Mouse (Mus musculus) hematopoietic stem cell, adult 5-6 weeks (primary cell): Measurements from ENCODE around the gene Zfp428. TPM values are rescaled to one million over a fixed set of nuclear protein-coding genes. Genes with fewer than 3 reads are reported as not detected.
"Not testable (repeated sequence)": the region's sequence is repeated elsewhere in the genome, so short reads cannot be mapped to it uniquely, and the experiment has no call there.

Source experiments
- ATAC-seq, 2 experiments: fragments of 125-278 bp in 1 of 2; replicated peaks in 1 of 2; 2 replicates each; pipeline ENCODE4 v1.8.0; 2016 to 2017; ENCODE audit warnings: inconsistent platforms in 2 of 2, mild to moderate bottlenecking in 2 of 2, moderate number of reproducible peaks in 2 of 2, low read depth in 1 of 2, moderate TSS enrichment in 1 of 2; ENCODE audit not compliant: low FRiP score in 2 of 2, poor library complexity in 2 of 2, severe bottlenecking in 2 of 2, insufficient read depth in 1 of 2, low TSS enrichment in 1 of 2
- total RNA-seq: library from RNA; stranded (forward); fragments of 172-1452, 232-1000 nt; gene quantifications from 2 replicates; pipeline ENCODE4 v1.2.3, GENCODE M21; 2017

Gene Zfp428
- total RNA-seq, 1 experiment from 2014 or later, result 1.1 TPM

GRCm38 (mm10) chr7:24478911-24479310, 27.9 kb upstream of the Zfp428 start:
- no peak for ATAC-seq

GRCm38 (mm10) chr7:24479685-24480084, 27.1 kb upstream of the Zfp428 start:
- no peak for ATAC-seq

GRCm38 (mm10) chr7:24480121-24480941, 26.5 kb upstream of the Zfp428 start:
- ATAC-seq, result peak in 1 of 2 experiments; percentile 25; a peak in 1 of 4 replicates

GRCm38 (mm10) chr7:24480986-24481473, 25.8 kb upstream of the Zfp428 start:
- ATAC-seq, result peak in 1 of 2 experiments; percentile 9; a peak in 1 of 4 replicates

- ATAC-seq, result peak; percentile 67 to 75
These were observed 25.2 kb upstream of the Zfp428 start, which contains the start of gene Cadm4 for GRCm38 (mm10) chr7:24481474-24482207. TSS of gene Cadm4 (plus strand) at chr7:24482023.

- no peak for ATAC-seq
These were observed 24.4 kb upstream of the Zfp428 start for GRCm38 (mm10) chr7:24482208-24483020.

GRCm38 (mm10) chr7:24483291-24483690, 23.5 kb upstream of the Zfp428 start:
- ATAC-seq, result not testable (repeated sequence)

- no peak for ATAC-seq
These were observed 21.3 kb upstream of the Zfp428 start for GRCm38 (mm10) chr7:24485481-24485880.

- no peak for ATAC-seq
These were observed 20.1 kb upstream of the Zfp428 start for GRCm38 (mm10) chr7:24486654-24487130.

- ATAC-seq, result no peak
These were observed 19.4 kb upstream of the Zfp428 start for GRCm38 (mm10) chr7:24487403-24487802.

- no peak for ATAC-seq
These were observed 18.5 kb upstream of the Zfp428 start for GRCm38 (mm10) chr7:24488303-24488702.

- peak; percentile 38 to 44; a peak in 2 of 4 replicates for ATAC-seq
These were observed 6.8 kb upstream of the Zfp428 start for GRCm38 (mm10) chr7:24499856-24500577.

GRCm38 (mm10) chr7:24500929-24501328, 5.9 kb upstream of the Zfp428 start:
- ATAC-seq, result no peak

- no peak for ATAC-seq
These were observed 5.3 kb upstream of the Zfp428 start for GRCm38 (mm10) chr7:24501492-24501891.

GRCm38 (mm10) chr7:24504004-24504403, 2.8 kb upstream of the Zfp428 start:
- ATAC-seq, result no peak

GRCm38 (mm10) chr7:24504868-24505267, 1.9 kb upstream of the Zfp428 start:
- no peak for ATAC-seq
